Mouse (Mus musculus) mouse embryonic stem cell (cell line): ENCODE measurements at regions not wholly inside any gene's neighbourhood (a gene's known extent, or its start where the extent isn't known, plus 50 kb on each side); places are given as distances from the start of the nearest gene placed in this dataset.

Source experiments
- in situ Hi-C, 2 experiments: fragments of 300-500 bp; cut with MboI; formaldehyde crosslinking; loops; 1 replicate in 1 of 2; 3 replicates in 1 of 2; pipeline ENCODE4 v1.14.3; 2019 to 2020; ENCODE audit warnings: low sequenced_read_pairs in 2 of 2, low pct_unique_long_range_greater_than_20kb in 1 of 2, mixed read lengths in 1 of 2; ENCODE audit not compliant: unreplicated experiment in 1 of 2

DNA sequence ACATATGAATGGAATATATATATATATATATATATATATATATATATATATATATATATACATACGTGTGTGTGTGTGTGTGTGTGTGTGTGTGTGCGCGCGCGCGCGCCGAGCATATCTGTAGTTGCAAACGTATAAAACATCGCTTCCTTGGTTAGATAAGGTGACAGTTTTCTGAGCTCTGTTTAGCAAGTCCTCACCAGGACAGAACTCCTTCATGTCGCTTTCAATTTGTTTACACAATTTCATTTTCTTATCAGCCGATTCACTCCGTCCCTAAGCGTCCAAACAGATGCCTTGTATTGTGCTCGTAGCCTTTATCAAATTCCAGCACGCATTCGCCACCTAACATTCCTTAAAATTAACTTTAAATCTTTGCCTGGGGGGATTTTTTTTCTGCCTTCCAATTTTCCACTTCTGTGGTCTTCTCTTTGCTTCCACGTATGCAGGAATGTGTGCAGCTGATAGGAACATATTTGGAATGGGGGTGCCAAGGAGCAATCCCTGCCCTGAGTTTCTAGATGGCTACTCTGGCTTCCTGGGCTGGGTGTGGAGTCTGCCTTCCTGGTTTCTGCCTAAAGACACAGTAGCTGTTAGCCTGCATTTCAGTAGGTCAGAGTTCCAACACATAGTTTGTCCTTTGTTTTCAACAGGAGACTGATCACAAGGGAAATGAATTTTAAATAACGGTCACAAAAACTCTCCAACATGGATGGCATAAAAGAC is 575.7 kb downstream of the Robo2 start:
- in situ Hi-C loops, result no loop called here

DNA sequence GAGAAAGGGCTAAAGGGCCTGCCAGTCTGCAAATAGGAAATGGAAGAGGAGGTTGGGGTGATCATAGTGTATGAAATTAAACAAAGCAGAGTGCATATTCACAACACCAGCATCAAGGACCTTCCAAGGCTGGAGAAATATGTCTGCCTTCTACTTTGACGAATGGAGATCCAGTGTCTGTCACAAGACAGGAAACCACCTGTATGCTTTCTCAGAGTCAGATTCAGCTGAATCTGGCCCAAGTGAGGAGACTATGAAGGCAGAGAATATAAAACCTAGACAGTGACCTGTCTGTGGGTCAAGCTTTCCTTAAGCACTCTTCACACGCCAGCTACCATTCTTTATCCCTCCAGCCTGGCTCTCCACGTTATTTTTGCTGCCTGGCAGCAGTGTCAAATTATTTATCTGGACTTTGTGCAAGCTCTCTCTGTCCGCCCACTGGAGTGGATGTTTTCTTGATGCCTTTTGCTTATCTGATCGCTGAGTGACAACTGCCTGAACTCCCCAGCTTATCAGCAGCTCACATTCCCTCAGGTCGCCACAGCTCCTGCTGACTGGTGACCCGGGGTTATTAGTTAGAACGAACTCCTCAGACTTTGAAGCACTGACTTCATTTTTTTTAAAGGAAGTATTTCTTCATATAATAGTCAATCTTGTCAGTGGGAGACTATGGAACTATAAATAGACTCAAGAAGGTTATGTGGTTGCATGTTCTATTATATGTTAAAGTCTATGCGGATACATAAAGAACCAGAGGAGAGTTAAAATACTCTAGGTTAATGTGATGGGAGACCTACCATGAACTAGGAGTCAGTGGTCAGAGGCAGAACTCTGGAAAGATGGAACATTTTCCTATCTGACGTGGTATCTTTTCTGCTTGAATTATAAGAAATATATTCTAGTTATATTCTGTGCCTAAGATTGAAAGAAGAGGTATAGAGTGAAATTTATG is 590.0 kb downstream of the Robo2 start:
- in situ Hi-C loops, result no loop called here

DNA sequence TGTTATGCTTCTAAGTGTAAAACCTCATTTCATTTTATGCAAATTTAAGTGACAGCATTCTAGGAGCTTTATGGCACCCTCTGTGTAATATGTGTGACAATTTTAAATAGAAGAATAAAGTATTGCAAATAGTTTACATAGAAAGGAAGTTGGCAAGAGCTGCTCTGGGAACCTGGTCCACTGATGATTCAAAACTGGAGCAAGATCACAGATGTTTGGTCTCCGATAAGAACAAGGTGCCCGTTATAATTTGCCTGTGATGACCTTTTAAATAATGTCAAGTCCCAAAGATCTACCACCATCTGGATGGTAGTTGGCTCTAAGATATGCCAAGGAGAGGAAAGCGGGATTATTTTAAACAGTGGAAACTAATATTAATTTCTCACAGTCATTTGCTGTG is 607.1 kb downstream of the Robo2 start:
- in situ Hi-C loops, result no loop called here

DNA sequence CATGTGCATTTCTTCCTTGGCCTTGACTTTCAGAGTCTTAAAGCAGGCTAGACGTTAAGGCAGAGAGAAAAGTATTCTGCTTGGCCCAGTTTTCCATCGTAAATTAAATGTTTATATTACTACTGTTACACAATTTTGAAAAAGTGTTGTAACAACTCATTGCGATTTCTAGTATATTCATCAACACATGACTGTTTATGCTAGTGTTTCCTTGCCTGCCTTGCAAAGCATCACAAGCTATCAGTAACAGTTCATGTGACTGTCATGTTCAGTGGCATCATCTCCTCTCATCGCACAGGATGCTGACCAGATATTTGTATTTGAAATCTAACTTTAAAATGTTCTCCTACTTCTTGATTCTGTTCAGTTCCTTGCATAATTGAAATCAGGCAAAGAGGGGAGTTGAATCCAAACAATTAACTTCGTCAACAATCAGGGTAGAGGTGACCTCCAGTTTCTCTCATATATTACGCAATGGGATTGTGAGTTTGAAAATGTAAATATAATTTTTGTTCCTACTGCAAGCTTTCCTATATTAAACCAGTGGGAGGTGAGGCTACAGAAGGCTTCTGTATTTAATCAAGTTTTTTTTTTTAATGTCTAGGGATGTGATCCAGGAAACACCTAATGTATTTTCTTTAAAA is 615.0 kb downstream of the Robo2 start:
- in situ Hi-C loops, result no loop called here

DNA sequence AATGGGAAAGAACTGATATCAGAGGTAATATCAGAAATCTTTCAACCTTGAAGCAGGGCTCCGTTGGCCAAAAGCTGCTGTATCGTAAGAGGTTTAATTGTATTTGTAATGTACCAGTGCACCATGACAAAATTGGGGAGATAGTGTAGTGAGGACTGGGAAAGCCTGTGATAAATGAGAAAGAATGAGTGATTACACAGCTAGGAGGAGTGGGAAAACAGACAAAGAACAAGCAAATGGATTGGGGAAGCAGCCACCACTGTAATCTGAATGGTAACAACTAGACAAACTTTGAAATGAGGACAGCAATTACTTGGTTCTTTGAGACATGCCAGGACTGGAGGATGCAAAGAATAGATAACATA is 626.6 kb downstream of the Robo2 start:
- in situ Hi-C loops, result no loop called here

DNA sequence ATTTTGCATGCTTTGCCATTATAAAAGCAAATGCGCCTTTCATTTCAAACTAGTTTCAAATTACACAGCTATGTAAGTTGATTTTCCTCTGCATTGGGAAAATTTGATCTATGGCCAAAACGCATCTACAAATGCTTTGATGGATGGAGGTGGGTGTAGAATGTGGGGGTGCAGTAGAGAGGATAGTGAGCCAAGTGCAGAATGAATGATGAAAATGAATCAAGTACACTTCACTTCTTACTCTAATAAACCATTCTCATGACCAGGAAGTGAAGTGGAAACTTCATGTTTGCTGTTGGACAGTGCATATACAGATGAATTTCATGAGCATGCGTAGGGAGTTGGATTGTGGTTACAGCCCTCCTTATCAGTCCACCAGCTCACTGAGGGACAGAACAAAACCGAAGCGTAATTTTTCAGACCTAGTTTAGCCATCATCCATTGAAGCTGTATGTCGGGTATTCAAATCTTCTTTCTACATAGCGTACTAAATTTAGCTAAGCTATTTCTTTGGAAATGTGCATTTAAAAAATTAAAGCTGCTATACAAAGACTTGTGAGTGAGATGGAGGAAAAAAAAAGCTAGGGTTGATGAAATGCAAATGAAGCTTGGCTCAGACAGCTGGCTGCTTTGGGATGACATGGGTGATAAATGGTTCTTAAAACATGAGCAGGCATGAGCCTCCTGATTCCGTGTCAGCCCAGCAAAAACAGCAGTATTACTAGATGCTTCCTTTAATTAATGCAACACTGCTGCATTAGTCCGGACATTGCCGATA is 627.1 kb downstream of the Robo2 start:
- in situ Hi-C loops, result no loop called here

DNA sequence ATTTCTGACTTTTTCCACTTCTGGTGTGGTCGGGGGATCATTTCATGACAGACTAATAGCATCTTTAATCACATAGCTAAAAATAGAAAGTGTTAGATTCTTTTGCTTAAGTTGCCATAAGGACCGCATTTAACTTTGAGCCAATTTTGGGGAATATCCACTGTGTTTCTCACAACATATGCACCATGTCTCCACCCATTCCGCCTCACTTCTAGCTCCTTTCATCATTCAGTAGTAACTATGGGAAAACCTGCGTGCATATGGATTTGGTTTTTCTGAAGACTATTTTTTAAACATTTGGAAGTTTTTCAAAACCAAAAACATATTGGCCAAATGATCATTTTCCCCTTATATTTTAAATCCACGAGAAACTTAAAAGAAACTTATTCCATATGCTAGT is 639.2 kb downstream of the Robo2 start:
- in situ Hi-C loops, result no loop called here

DNA sequence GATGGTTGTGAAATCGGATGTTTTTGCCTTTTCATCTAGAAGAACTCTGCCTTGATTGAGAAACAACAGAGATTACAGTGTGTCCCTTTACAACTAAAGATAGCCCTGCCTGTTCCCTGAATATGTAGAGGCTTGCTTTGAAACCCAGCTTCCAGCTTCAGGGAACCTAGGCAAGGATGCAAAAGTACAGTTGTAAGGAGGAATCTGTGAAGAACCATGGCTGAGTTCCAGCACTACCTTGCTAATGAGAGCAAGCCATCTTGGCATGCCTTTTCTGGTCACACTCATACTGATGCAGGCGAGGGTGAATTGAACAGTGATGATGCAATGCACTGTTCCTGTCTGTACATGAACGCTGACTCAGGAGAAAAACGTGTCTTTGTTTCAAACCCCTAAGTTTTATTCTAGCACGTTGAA is 641.2 kb downstream of the Robo2 start:
- in situ Hi-C loops, result no loop called here

DNA sequence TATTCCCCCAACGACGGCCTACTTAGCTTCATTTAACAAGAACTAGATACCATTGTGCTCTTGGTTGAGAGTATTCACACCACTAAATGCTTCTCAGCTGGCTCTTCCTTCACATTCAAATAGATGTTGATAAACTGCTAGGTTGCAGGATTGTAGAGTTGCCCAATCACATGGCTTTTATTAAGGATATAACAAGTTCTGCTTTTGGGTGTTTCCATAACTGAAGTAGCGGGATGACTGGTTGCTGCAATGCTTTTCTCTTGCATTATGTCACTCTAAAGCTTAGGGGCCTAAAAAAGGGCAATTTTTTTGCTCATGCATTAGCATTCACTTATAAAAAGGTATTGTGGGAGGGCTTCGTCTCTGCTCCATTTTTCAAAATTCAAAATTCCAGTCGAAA is 641.9 kb downstream of the Robo2 start:
- in situ Hi-C loops, result no loop called here

DNA sequence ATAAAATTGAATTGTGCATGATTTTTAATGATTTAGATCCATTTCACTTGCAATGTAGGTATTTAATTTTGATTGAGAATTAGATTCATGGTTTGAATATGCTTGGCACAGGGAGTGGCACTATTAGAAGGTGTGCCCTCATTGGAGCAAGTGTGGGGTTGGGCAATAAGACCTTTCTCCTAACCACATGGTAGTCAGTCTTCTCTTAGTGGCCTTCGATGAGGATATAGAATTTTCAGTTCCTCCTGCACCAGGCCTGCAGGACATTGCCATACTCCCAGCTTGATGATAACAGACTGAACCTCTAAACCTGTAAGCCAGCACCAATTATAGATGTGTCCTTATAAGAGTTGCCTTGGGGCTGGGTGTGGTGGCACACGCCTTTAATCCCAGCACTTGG is 642.9 kb downstream of the Robo2 start:
- in situ Hi-C loops, result no loop called here

DNA sequence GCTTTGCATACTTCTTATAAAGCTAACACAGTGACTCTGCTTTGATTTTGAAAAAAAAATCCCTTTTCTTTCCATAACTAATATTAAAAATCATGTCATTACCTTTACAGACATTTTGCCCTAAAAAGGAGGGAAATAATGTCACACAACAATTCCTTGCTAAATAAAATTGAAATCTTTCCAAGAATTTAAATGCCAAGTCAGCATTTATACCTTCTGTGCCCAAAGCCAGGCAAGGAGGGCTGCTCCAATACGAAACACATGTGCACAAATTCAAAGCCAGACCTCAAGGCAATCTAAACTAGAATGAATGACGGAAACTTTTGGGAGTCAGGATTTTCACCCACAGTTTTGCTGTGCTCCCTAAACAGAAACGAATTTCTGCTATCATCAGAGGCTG is 646.4 kb downstream of the Robo2 start:
- in situ Hi-C loops, result no loop called here

DNA sequence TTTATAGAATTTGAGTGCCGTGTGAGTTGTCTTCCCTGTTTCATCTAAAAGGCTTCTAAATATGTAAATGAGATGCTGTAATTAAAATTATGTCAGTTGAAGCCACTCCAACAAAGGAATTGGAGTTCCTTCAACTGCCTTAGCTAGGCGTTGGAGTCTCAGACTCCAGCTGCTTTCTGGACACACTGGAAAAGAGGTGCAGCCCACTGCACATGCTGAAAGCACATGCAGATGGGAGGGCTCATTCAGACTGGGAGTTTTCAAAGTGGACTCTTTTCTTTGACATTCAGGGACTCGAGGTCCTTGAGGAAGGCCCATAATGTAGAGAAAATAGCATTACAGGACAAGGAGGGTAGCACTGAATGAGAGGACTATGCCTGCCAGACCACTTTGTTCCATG is 650.7 kb downstream of the Robo2 start:
- in situ Hi-C loops, result no loop called here

DNA sequence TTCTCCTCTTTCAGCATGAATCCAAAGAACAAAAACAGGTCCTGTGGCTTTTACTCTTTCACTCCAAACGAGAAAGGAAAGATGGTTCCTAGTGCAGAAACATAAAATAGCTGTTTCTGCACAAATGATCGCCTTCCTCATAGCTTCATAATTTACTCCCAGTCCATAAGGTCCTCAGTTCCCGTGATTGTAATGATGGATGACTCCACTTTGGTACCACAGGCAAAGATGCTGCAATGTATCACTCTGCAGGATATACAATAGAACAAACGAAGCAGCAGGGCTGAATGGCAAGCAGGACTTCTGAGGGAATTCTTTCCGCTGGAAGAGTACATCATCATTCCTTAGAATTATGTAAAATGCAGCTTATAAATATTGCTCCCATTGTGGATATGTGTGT is 652.8 kb downstream of the Robo2 start:
- in situ Hi-C loops, result no loop called here

DNA sequence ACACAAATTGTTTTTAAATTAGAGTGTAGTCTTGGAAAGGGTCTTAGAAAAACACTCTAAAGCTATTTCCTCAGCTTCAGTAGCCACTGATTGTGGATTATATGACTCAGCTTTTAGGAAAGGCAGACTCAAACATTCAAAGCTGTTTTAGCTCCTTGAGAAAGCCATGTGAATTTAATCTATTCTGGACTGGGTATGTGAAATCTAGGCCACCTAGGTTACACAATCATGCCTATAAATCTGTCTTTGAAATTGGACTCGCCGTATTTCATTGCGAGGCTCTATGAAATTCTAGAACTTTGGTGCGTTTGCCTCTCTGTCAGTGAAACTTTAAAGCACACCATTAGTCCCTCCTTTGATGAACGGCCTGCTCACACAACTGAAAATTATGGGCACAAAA is 657.3 kb downstream of the Robo2 start:
- in situ Hi-C loops, result no loop called here

DNA sequence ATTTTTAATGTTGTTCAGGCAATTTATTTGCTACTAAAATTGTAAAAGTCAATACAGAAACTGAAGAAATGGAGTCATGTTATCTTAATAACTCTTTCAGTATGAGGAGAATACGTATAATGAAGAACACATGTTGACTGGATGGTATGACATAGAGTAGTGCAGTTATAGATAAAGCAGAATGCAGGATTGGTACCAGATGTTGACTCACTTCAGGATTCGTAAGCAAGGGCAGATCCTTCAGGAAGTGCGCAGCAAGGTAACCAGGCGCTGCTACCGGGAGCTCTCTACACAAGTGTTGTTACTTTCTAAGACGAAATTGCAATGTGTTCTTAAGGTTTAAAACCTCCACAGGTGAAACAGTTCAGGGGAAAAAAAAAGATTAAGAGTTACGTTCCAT is 683.3 kb downstream of the Robo2 start:
- in situ Hi-C loops, result no loop called here

DNA sequence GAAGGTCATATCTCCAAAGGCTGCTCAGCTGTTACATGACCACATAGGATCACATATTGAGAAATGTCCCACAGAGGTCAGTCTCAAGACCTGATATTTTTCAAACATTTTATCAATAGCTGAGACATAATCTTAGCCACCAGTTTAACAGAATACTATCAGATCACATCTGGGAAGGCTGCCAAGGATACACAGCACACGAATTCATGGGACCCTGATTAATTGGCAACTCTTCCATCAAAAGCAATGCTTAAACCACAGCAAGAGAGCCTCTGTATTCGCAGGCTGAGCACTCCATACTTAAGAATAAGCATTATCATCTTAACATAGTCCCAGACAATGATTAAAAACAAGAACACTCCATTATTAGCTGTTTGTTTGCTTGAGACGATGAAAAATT is 691.9 kb downstream of the Robo2 start:
- in situ Hi-C loops, result no loop called here

DNA sequence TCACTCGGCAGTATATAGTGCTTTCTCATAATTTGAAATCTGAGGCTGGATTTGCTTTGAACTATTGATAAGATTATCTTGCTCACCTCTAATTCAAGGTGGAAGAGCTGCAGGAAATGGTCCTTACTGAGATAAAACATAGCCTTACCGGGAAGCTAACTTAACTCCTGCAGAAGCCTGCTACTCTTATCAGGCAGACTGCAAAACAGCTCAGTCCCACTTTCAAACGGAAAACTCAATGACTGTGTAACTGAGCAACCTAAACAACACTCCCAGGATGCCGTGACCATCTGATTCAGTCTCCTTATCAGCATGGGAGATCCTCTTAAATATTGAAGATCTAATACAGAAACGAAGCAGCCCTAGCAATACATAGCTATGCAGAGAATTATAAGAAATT is 695.3 kb downstream of the Robo2 start:
- in situ Hi-C loops, result no loop called here

DNA sequence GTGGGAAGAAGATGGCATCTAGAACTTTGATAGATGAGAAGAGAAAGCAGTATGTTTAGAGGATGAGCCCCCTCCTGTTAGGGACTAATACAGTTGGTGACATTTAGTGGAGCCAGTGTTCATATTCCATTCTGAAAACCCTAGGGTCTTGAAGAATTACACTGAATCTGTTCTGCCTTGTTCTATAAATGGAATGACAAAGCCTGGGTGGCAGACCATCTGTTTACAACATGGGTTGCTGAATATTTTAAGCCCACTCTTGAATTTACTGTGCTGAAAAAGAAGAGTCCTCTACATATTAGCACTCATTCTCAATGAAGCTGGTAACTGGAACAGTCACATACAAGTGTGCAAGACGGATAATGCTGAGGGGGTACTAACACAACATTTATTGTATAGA is 704.6 kb downstream of the Robo2 start:
- in situ Hi-C loops, result no loop called here

DNA sequence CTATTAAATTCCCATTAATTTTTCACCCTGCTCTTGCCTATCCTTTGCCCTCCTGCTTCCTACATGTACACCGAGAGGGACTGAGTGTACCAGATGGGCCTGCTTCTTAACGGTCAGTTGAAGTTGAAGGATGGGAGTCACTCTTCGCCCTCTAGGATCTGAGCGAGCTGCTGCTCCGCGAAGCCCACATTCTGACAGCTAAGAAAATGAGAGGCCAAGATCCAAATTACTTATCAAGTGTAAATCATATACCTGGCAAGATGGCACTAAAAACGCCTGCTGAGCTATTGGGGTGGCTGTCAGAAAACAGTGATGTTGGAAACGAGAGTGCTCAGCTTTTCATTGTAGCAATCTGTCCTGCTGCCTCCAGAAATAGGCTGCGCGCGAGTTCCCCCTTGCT is 722.4 kb downstream of the Robo2 start:
- in situ Hi-C loops, result no loop called here
